Mouse (Mus musculus): ENCODE data around the gene Naa80. TPM values are rescaled to one million over a fixed set of nuclear protein-coding genes. Genes with fewer than 3 reads are reported as not detected.

The Naa80 gene
- total and polyA plus RNA-seq, 2 experiments from 2014 or later = 14.5 to 58.8 TPM

GRCm38 (mm10) chr9:107542721-107543120, 36.0 kb upstream of the Naa80 start:
- H3K4me3 ChIP-seq (ENCODE audit: low read depth, low read length) = peak overlapping the region; percentile 81
- peak overlapping the region; percentile 56 for H3K9ac ChIP-seq (replicated peaks; ENCODE audit: low read depth, low read length)
- ATAC-seq (ENCODE audit: insufficient read depth, low read depth) (no peak), DNase-seq (ENCODE audit: low spot score) (no peak)
- H3K4me1 ChIP-seq (ENCODE audit: control insufficient read depth, insufficient read depth) = peaks cover 28% of the 10 kb centered on the region
- WGBS = 36% methylated on average over 8 of the region's 8 CpGs
- peak overlapping the region; percentile 91 for H3K4me2 ChIP-seq (ENCODE audit: low read depth, low read length)
- TF ChIP-seq EP300 (IDR thresholded peaks at IDR 0.05; ENCODE audit: low read depth) = no peak
- TF ChIP-seq CTCF (IDR thresholded peaks at IDR 0.05; ENCODE audit: low read depth) = no peak
- H3K27me3 ChIP-seq (ENCODE audit: control insufficient read depth, insufficient read depth, low read length) = 0 out of 2 replicates have a peak, but pooled peaks cover 2% of the 10 kb centered on the region
- H3K27ac ChIP-seq (ENCODE audit: low read depth) = no peak overlapping the region
- H3K9me3 ChIP-seq (replicated peaks; ENCODE audit: control insufficient read depth, low read length) = no peaks in the 10 kb centered on the region
- peaks cover 34% of the 10 kb centered on the region for H3K36me3 ChIP-seq (replicated peaks; ENCODE audit: control insufficient read depth, insufficient read depth, low read length)

- DNase-seq (ENCODE audit: low spot score) (no peak), ATAC-seq (ENCODE audit: insufficient read depth, low read depth) (no peak)
- H3K27me3 ChIP-seq (ENCODE audit: control insufficient read depth, insufficient read depth, low read length) = 0 out of 2 replicates have a peak, but pooled peaks cover 4% of the 10 kb centered on the region
- H3K9me3 ChIP-seq (replicated peaks; ENCODE audit: control insufficient read depth, low read length) = no peaks in the 10 kb centered on the region
- no peak for TF ChIP-seq CTCF (IDR thresholded peaks at IDR 0.05; ENCODE audit: low read depth)
- TF ChIP-seq EP300 (IDR thresholded peaks at IDR 0.05; ENCODE audit: low read depth) = no peak
- no peak overlapping the region for H3K4me2 ChIP-seq (ENCODE audit: low read depth, low read length)
- H3K9ac ChIP-seq (replicated peaks; ENCODE audit: low read depth, low read length) = no peak overlapping the region
- H3K4me1 ChIP-seq (ENCODE audit: control insufficient read depth, insufficient read depth) = peaks cover 28% of the 10 kb centered on the region
- no peak overlapping the region for H3K4me3 ChIP-seq (ENCODE audit: low read depth, low read length)
- no peak overlapping the region for H3K27ac ChIP-seq (ENCODE audit: low read depth)
- H3K36me3 ChIP-seq (replicated peaks; ENCODE audit: control insufficient read depth, insufficient read depth, low read length) = peaks cover 29% of the 10 kb centered on the region
- 84% methylated on average over 11 of the region's 11 CpGs for WGBS
These were observed 35.4 kb upstream of the Naa80 start for GRCm38 (mm10) chr9:107543299-107543698.

GRCm38 (mm10) chr9:107544196-107544700, 34.4 kb upstream of the Naa80 start:
- Histone ChIP-seq H3K27ac (ENCODE audit: low read depth) (no peak overlapping the region), H3K27me3 (ENCODE audit: control insufficient read depth, insufficient read depth, low read length) (0 out of 2 replicates have a peak, but pooled peaks cover 4% of the 10 kb centered on the region), H3K4me2 (ENCODE audit: low read depth, low read length) (no peak overlapping the region), H3K9me3 (replicated peaks; ENCODE audit: control insufficient read depth, low read length) (no peaks in the 10 kb centered on the region), H3K4me3 (ENCODE audit: low read depth, low read length) (no peak overlapping the region), H3K36me3 (replicated peaks; ENCODE audit: control insufficient read depth, insufficient read depth, low read length) (peaks cover 19% of the 10 kb centered on the region), H3K9ac (replicated peaks; ENCODE audit: low read depth, low read length) (no peak overlapping the region), H3K4me1 (ENCODE audit: control insufficient read depth, insufficient read depth) (peaks cover 28% of the 10 kb centered on the region)
- TF ChIP-seq EP300 (IDR thresholded peaks at IDR 0.05; ENCODE audit: low read depth) (no peak), CTCF (IDR thresholded peaks at IDR 0.05; ENCODE audit: low read depth) (no peak)
- ATAC-seq (ENCODE audit: insufficient read depth, low read depth) = no peak
- WGBS = 89% methylated on average over 17 of the region's 17 CpGs
- no peak for DNase-seq (ENCODE audit: low spot score)

- no peak overlapping the region for H3K4me2 ChIP-seq (ENCODE audit: low read depth, low read length)
- no peak overlapping the region for H3K4me3 ChIP-seq (ENCODE audit: low read depth, low read length)
- H3K9ac ChIP-seq (replicated peaks; ENCODE audit: low read depth, low read length) = no peak overlapping the region
- WGBS = 85% methylated on average over 12 of the region's 12 CpGs
- no peak for DNase-seq (ENCODE audit: low spot score)
- no peak overlapping the region for H3K27ac ChIP-seq (ENCODE audit: low read depth)
- peaks cover 14% of the 10 kb centered on the region for H3K36me3 ChIP-seq (replicated peaks; ENCODE audit: control insufficient read depth, insufficient read depth, low read length)
- H3K9me3 ChIP-seq (replicated peaks; ENCODE audit: control insufficient read depth, low read length) = no peaks in the 10 kb centered on the region
- H3K27me3 ChIP-seq (ENCODE audit: control insufficient read depth, insufficient read depth, low read length) = 0 out of 2 replicates have a peak, but pooled peaks cover 4% of the 10 kb centered on the region
- TF ChIP-seq EP300 (IDR thresholded peaks at IDR 0.05; ENCODE audit: low read depth) (no peak), CTCF (IDR thresholded peaks at IDR 0.05; ENCODE audit: low read depth) (no peak)
- H3K4me1 ChIP-seq (ENCODE audit: control insufficient read depth, insufficient read depth) = peaks cover 28% of the 10 kb centered on the region
- ATAC-seq (ENCODE audit: insufficient read depth, low read depth) = no peak
These were observed 34.0 kb upstream of the Naa80 start for GRCm38 (mm10) chr9:107544729-107545128.

GRCm38 (mm10) chr9:107545199-107545598, 33.5 kb upstream of the Naa80 start:
- WGBS = 81% methylated on average over 10 of the region's 10 CpGs
- Histone ChIP-seq H3K36me3 (replicated peaks; ENCODE audit: control insufficient read depth, insufficient read depth, low read length) (peaks cover 11% of the 10 kb centered on the region; the same call in 1 of the 2 replicates), H3K27ac (ENCODE audit: low read depth) (no peak overlapping the region), H3K9me3 (replicated peaks; ENCODE audit: control insufficient read depth, low read length) (no peaks in the 10 kb centered on the region), H3K4me3 (ENCODE audit: low read depth, low read length) (no peak overlapping the region), H3K27me3 (ENCODE audit: control insufficient read depth, insufficient read depth, low read length) (0 out of 2 replicates have a peak, but pooled peaks cover 6% of the 10 kb centered on the region), H3K9ac (replicated peaks; ENCODE audit: low read depth, low read length) (no peak overlapping the region), H3K4me1 (ENCODE audit: control insufficient read depth, insufficient read depth) (peaks cover 28% of the 10 kb centered on the region), H3K4me2 (ENCODE audit: low read depth, low read length) (no peak overlapping the region)
- DNase-seq (ENCODE audit: low spot score) (no peak), ATAC-seq (ENCODE audit: insufficient read depth, low read depth) (no peak)
- no peak for TF ChIP-seq EP300 (IDR thresholded peaks at IDR 0.05; ENCODE audit: low read depth)
- TF ChIP-seq CTCF (IDR thresholded peaks at IDR 0.05; ENCODE audit: low read depth) = no peak

GRCm38 (mm10) chr9:107545602-107546001, 33.1 kb upstream of the Naa80 start:
- Histone ChIP-seq H3K9ac (replicated peaks; ENCODE audit: low read depth, low read length) (no peak overlapping the region), H3K9me3 (replicated peaks; ENCODE audit: control insufficient read depth, low read length) (no peaks in the 10 kb centered on the region), H3K4me3 (ENCODE audit: low read depth, low read length) (no peak overlapping the region), H3K36me3 (replicated peaks; ENCODE audit: control insufficient read depth, insufficient read depth, low read length) (peaks cover 11% of the 10 kb centered on the region; the same call in 1 of the 2 replicates), H3K4me1 (ENCODE audit: control insufficient read depth, insufficient read depth) (peaks cover 28% of the 10 kb centered on the region), H3K27ac (ENCODE audit: low read depth) (no peak overlapping the region), H3K27me3 (ENCODE audit: control insufficient read depth, insufficient read depth, low read length) (0 out of 2 replicates have a peak, but pooled peaks cover 10% of the 10 kb centered on the region), H3K4me2 (ENCODE audit: low read depth, low read length) (no peak overlapping the region)
- WGBS = 11% methylated on average over 3 of the region's 3 CpGs
- ATAC-seq (ENCODE audit: insufficient read depth, low read depth) (no peak), DNase-seq (ENCODE audit: low spot score) (no peak)
- TF ChIP-seq CTCF (IDR thresholded peaks at IDR 0.05; ENCODE audit: low read depth) (peak; percentile 92), EP300 (IDR thresholded peaks at IDR 0.05; ENCODE audit: low read depth) (no peak)

Data from heart, postnatal 0 days (tissue).